Mouse (Mus musculus) limb, embryonic 15.5 days (tissue): ENCODE measurements around the gene 5830411N06Rik. TPM values are rescaled to one million over a fixed set of nuclear protein-coding genes. Genes with fewer than 3 reads are reported as not detected.

Source experiments
- ATAC-seq: fragments of 200-750 bp; cut with Nextera tagmentation; 2 replicates; pipeline ENCODE4 v1.8.0; 2017; ENCODE audit warnings: low read depth, moderate TSS enrichment; ENCODE audit not compliant: insufficient number of reproducible peaks, low FRiP score, low TSS enrichment
- H3K27ac ChIP-seq: fragments of 300-500 bp; sonication (generic); 2 replicates; pipeline ENCODE4 v1.5.1; 2015; ENCODE audit warnings: moderate library complexity, mild to moderate bottlenecking, inconsistent platforms
- H3K27me3 ChIP-seq: fragments of 300-500 bp; sonication (generic); 2 replicates; pipeline ENCODE4 v1.6.1; 2015; ENCODE audit warnings: inconsistent platforms
- H3K36me3 ChIP-seq: fragments of 300-500 bp; sonication (generic); 2 replicates; pipeline ENCODE4 v1.6.1; 2015; ENCODE audit warnings: inconsistent platforms
- H3K4me1 ChIP-seq: fragments of 300-500 bp; sonication (generic); 2 replicates; pipeline ENCODE4 v1.6.1; 2015; ENCODE audit warnings: inconsistent platforms
- H3K4me2 ChIP-seq: fragments of 300-500 bp; sonication (generic); 2 replicates; pipeline ENCODE4 v1.6.1; 2015; ENCODE audit warnings: mild to moderate bottlenecking, inconsistent platforms
- H3K4me3 ChIP-seq: fragments of 300-500 bp; sonication (generic); 2 replicates; pipeline ENCODE4 v1.5.1; 2015; ENCODE audit warnings: mild to moderate bottlenecking, inconsistent platforms
- H3K9ac ChIP-seq: fragments of 300-500 bp; sonication (generic); 2 replicates; pipeline ENCODE4 v1.6.1; 2015; ENCODE audit warnings: inconsistent platforms
- H3K9me3 ChIP-seq: fragments of 300-500 bp; sonication (generic); 2 replicates; pipeline ENCODE4 v1.6.1; 2016; ENCODE audit warnings: inconsistent platforms
- WGBS: fragments of 180-500 bp; shearing (Covaris S2); methylation state at CpG from one replicate; pipeline ENCODE4 v1.1.7; 2015; 5-methylcytosine and 5-hydroxymethylcytosine counted together
- polyA plus RNA-seq: library from polyadenylated mRNA; unstranded; fragments of >200 nt; fragmentation: Nextera tagmentation; extraction: Ambion mirVana; gene quantifications from 2 replicates; pipeline ENCODE4 v1.2.1, GENCODE M21; 2015

The 5830411N06Rik gene
- polyA plus RNA-seq, 1 experiment from 2014 or later = not detected

DNA sequence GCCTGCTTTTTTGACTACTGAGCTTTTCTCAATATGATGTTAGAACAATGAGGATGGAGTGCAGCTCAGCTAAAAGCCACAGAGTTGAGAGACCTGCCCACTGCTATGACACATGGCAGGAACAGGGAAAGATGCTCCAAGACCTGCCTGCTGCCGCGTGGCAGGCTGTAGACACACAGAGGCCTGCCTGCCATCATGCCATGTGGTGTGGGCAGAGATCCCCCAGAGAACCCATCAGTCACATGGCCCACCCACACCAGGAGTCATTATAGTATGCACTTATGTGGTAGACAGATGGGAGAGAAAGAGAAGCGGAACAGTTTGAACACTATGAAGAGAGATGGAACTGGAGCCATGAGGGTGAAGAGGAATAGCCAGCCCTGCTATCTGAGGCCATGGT is 13.4 kb upstream of the 5830411N06Rik start:
- ATAC-seq = no peak
- H3K36me3 ChIP-seq = no peaks in the 10 kb centered on the region
- no peak overlapping the region for H3K4me3 ChIP-seq
- H3K4me2 ChIP-seq = no peak overlapping the region
- WGBS = 90% methylated on average over 3 of the region's 3 CpGs
- H3K9me3 ChIP-seq = no peaks in the 10 kb centered on the region
- no peaks in the 10 kb centered on the region for H3K4me1 ChIP-seq
- H3K27me3 ChIP-seq = no peaks in the 10 kb centered on the region
- H3K9ac ChIP-seq = no peak overlapping the region
- H3K27ac ChIP-seq = no peak overlapping the region

DNA sequence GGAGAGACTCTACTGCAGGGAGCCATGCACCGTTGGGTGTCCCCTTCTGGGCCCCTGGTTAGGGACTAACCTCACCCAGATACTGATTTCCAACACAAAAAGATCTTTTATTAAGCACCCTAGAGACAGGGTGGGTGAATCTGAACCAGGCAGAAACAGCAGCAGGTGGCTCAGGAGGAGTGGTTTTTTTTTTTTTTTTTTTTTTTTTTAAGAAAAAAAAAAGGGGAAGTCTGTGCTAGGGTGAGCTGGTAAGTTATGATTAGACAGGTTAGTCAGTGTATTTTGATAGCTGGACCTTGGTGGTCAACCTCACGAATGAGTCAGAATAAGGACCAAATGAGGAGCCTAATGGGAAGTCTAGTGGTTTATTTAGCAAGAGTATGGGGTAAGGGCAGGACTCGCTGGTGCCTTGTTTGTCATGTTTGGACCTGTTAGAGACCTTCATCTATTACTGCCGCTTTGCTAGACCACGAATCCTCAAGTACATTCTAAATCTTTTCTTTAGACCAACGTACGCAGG is 6.8 kb downstream of the 5830411N06Rik start:
- H3K4me3 ChIP-seq = no peak overlapping the region
- H3K4me1 ChIP-seq = no peaks in the 10 kb centered on the region
- WGBS = 81% methylated on average over 7 of the region's 7 CpGs
- no peaks in the 10 kb centered on the region for H3K27me3 ChIP-seq
- no peak overlapping the region for H3K4me2 ChIP-seq
- no peaks in the 10 kb centered on the region for H3K36me3 ChIP-seq
- H3K9me3 ChIP-seq = no peaks in the 10 kb centered on the region
- no peak overlapping the region for H3K9ac ChIP-seq
- no peak overlapping the region for H3K27ac ChIP-seq
- no peak for ATAC-seq

DNA sequence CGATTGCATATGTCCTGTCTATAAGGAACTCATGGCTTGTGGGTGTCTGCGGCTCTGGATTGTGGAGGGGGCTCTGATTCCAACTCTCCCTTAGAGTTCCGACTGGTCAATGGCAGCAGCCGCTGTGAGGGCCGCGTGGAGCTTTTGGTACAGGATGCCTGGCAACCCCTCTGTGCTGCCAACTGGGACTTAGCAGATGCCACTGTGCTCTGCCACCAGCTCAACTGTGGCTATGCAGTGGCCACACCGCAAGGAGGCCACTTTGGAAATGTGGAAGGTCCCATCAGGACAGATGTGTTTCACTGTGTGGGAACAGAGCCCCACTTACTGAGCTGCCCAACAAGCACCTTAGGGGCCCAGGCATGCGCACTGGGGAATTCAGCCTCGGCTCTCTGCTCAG is 48.7 kb downstream of the 5830411N06Rik start:
- Histone ChIP-seq H3K27me3 (no peaks in the 10 kb centered on the region), H3K4me1 (no peaks in the 10 kb centered on the region), H3K4me3 (no peak overlapping the region), H3K27ac (no peak overlapping the region), H3K36me3 (no peaks in the 10 kb centered on the region), H3K4me2 (no peak overlapping the region), H3K9ac (no peak overlapping the region), H3K9me3 (no peaks in the 10 kb centered on the region)
- 88% methylated on average over 9 of the region's 9 CpGs for WGBS
- ATAC-seq = no peak

DNA sequence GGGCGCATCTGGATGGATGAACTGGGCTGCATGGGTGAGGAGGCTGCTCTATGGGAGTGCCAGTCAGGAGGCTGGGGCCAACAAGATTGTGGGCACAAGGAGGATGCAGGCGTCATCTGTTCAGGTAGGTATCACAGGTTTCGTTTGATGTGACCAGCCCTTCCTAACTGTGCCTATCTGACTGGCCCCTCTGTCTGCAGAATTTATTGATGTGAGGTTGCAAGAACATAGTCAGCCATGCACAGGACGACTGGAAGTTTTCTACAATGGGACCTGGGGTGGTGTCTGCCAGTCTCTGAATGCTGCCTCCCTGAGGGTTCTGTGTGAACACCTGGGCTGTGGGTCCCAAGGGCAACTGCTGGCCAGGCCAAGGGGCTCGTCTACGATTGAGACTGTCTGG is 49.8 kb downstream of the 5830411N06Rik start:
- Histone ChIP-seq H3K36me3 (no peaks in the 10 kb centered on the region), H3K4me1 (no peaks in the 10 kb centered on the region), H3K27ac (no peak overlapping the region), H3K4me3 (no peak overlapping the region), H3K9me3 (no peaks in the 10 kb centered on the region), H3K27me3 (no peaks in the 10 kb centered on the region), H3K9ac (no peak overlapping the region), H3K4me2 (no peak overlapping the region)
- 74% methylated on average over 6 of the region's 6 CpGs for WGBS
- no peak for ATAC-seq

DNA sequence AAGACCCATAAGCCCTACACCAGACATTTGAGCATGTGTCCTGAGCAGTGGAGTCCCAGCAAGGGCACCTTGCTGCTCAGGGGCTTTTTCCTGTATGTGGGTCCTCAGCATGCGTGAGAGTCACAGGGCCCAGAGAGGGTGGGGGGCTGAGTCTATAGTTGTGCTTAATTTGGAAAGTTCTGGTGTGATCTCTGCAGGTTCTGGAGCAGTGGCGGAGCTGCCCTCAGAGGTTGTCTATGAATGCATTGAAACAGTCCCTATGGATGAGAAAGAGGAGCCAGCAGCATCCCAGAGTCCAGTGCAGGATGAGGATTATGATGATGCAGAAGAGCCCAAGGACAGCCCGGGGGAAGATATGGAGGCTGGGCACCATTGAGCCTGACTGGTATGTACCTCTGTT is 52.3 kb downstream of the 5830411N06Rik start:
- H3K4me2 ChIP-seq = no peak overlapping the region
- 79% methylated on average over 3 of the region's 3 CpGs for WGBS

DNA sequence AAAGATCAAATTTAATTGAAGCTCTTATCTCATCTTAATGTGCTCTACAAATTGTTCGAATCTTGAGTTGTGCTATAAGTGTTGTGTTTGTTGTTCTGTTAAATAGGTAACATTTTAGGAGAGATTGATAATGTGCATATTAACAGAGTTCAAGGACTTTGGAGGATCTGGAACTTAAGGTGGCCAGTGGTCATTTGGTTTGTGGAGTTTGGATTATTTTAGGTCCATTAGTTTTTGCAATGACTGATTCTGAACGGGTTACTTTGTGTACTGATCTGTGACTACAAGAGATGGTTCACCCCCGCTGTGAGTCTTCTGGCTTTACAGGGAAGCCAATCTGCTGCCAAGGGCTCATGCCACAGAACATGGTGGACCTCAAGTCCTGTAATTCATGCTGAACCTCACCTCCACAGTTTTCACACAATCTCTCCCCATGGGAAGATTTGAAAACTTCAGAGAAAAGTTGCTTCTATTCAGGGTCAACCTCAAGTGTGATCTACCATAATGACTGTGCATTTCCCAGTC is 72.8 kb downstream of the 5830411N06Rik start:
- Histone ChIP-seq H3K36me3 (no peaks in the 10 kb centered on the region), H3K9ac (no peak overlapping the region), H3K4me2 (no peak overlapping the region), H3K27ac (no peak overlapping the region), H3K4me1 (no peaks in the 10 kb centered on the region), H3K4me3 (no peak overlapping the region), H3K9me3 (no peaks in the 10 kb centered on the region), H3K27me3 (no peaks in the 10 kb centered on the region)
- ATAC-seq = no peak
- WGBS = 68% methylated on average over 3 of the region's 3 CpGs

More for the DNA sequence above, 52.3 kb downstream of the 5830411N06Rik start:
- no peaks in the 10 kb centered on the region for H3K27me3 ChIP-seq
- H3K9me3 ChIP-seq = no peaks in the 10 kb centered on the region
- H3K27ac ChIP-seq = no peak overlapping the region
- no peak for ATAC-seq
- H3K36me3 ChIP-seq = no peaks in the 10 kb centered on the region
- no peak overlapping the region for H3K9ac ChIP-seq
- no peak overlapping the region for H3K4me3 ChIP-seq
- no peaks in the 10 kb centered on the region for H3K4me1 ChIP-seq

DNA sequence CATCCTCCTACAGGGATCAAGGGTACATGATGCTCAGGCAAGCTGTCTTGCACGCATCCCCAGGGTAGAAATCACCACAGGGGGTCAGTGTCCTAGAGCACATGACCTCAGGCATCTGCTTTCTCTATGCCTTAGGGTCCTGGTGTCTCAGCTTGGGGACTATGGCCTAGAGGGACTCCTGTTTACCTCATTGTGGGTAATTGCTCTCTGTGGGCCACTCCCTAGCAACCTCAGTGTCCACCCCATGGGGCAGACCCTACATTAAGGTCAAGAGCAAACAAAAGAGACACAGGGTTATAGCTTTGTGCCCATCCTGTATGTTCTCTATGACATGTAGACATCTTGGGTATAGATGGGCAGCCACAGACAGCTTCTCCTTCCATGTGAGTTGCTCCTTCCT is 73.5 kb downstream of the 5830411N06Rik start, which contains the start of gene Olfr525:
Olfr525 (plus strand) TSS at position 301 of the 400 bp plus-strand sequence.
- no peaks in the 10 kb centered on the region for H3K4me1 ChIP-seq
- H3K4me3 ChIP-seq = no peak within 1 kb of the TSS
- H3K36me3 ChIP-seq = no peaks in the 10 kb centered on the region
- H3K27me3 ChIP-seq = no peaks in the 10 kb centered on the region
- no peaks in the 10 kb centered on the region for H3K9me3 ChIP-seq
- no peak within 1 kb of the TSS for H3K27ac ChIP-seq
- ATAC-seq = no peak
- no peak within 1 kb of the TSS for H3K9ac ChIP-seq
- no peak within 1 kb of the TSS for H3K4me2 ChIP-seq
- 63% methylated on average over 1 of the region's 1 CpGs for WGBS

DNA sequence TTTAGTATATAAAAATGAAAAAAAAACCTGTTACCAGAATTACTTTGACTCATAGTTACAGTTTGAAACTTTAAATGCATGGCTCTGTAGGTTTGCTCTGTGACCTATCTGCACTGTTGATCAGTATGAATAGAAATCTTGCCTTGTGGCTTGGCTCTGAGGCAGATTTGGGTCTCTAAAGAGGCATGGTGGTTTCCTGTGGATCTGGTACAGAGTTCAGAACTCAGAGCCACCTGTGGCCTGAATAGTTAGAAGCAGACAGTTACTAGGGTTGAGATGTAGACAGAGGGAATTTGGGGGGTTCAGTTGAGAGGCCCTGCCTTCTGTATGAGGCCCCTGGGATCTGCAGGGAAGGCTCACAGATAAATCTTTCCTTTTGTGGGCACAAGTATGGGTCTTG is 74.1 kb downstream of the 5830411N06Rik start:
- no peaks in the 10 kb centered on the region for H3K27me3 ChIP-seq
- ATAC-seq = no peak
- H3K4me1 ChIP-seq = no peaks in the 10 kb centered on the region
- H3K9me3 ChIP-seq = no peaks in the 10 kb centered on the region
- H3K27ac ChIP-seq = no peak overlapping the region
- no peak overlapping the region for H3K9ac ChIP-seq
- no peak overlapping the region for H3K4me3 ChIP-seq
- H3K4me2 ChIP-seq = no peak overlapping the region
- H3K36me3 ChIP-seq = no peaks in the 10 kb centered on the region

DNA sequence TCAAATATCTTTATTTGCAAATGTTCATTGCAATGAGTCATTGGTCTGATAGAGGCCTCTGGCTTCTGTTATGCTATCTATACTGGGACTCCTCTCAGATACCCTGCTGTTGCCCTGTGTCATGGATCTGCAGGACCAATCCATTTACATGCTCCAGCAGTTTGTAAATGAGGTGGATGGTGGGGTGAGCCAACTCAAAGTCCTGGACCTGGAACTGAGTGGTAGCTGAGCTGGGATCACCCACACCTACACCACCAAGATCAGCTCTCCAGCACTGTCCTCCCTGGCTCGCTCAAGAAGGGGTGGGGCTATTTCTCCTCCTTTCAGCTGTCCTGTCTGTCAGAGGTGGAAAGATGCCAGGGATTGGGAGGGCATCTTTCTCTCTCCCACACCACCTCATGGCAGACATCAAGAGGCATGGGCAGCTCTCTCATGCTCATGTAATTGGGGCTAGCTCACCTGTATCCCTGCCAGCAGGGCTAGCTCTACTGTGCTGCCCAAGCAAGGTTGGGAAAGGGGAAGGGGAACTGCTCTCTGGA is 82.8 kb downstream of the 5830411N06Rik start:
- H3K9me3 ChIP-seq = no peaks in the 10 kb centered on the region
- no peak for ATAC-seq
- no peaks in the 10 kb centered on the region for H3K36me3 ChIP-seq
- H3K4me3 ChIP-seq = no peak overlapping the region
- 50% methylated on average over 1 of the region's 1 CpGs for WGBS
- no peak overlapping the region for H3K27ac ChIP-seq
- H3K4me2 ChIP-seq = no peak overlapping the region
- no peaks in the 10 kb centered on the region for H3K4me1 ChIP-seq
- no peak overlapping the region for H3K9ac ChIP-seq
- H3K27me3 ChIP-seq = no peaks in the 10 kb centered on the region

DNA sequence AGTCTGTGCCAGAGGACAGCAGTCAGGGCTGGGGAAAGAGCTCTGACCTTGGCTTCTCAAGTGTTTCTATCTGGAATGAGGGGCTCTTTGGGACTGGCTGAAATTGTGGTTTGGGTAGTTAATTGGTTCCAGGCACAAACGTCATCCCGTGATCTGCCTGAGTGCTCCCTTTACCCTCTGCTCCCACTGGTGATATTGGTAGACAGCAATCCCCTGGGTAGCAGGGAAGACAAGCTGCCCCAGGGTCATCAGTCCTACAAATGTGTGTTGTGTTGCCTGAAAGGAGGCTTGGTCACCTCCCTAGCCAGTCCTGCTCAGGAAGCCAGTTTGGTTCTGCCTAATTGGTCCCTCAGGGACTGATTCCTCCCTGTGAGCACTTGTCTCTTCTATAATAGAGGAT is 86.6 kb downstream of the 5830411N06Rik start, which contains the start of gene Olfr527:
Olfr527 (plus strand) TSS at position 301 of the 400 bp plus-strand sequence.
- no peaks in the 10 kb centered on the region for H3K36me3 ChIP-seq
- no peaks in the 10 kb centered on the region for H3K27me3 ChIP-seq
- H3K27ac ChIP-seq = no peak within 1 kb of the TSS
- 65% methylated on average over 2 of the region's 2 CpGs for WGBS
- no peak within 1 kb of the TSS for H3K4me2 ChIP-seq
- no peak for ATAC-seq
- no peaks in the 10 kb centered on the region for H3K4me1 ChIP-seq
- no peaks in the 10 kb centered on the region for H3K9me3 ChIP-seq
- H3K9ac ChIP-seq = no peak within 1 kb of the TSS
- no peak within 1 kb of the TSS for H3K4me3 ChIP-seq
